Mouse (Mus musculus) CH12.LX (cell line): Measurements from ENCODE around the gene Tanc1. TPM values are rescaled to one million over a fixed set of nuclear protein-coding genes. Genes with fewer than 3 reads are reported as not detected.

Source experiments
- DNase-seq: peaks from one replicate; pipeline ENCODE4 v3.0.0-alpha.2; 2013; ENCODE audit errors: extremely low read depth
- H3K27ac ChIP-seq: 2 replicates; pipeline ENCODE4 v1.5.1; 2012; ENCODE audit warnings: low read depth, mild to moderate bottlenecking, control low read depth, moderate library complexity; ENCODE audit not compliant: insufficient read depth
- H3K27me3 ChIP-seq: replicated peaks from 2 replicates; pipeline ENCODE3; 2012; ENCODE audit warnings: inconsistent platforms
- H3K36me3 ChIP-seq, 2 experiments: replicated peaks in 1 of 2; 2 replicates each; pipeline versions ENCODE3 to v1.6.1; 2012; ENCODE audit warnings: inconsistent platforms in 1 of 2, low read length in 1 of 2, mild to moderate bottlenecking in 1 of 2, mixed read lengths in 1 of 2, moderate library complexity in 1 of 2; ENCODE audit not compliant: control insufficient read depth in 1 of 2, insufficient read depth in 1 of 2
- H3K4me1 ChIP-seq, 2 experiments: 2 replicates each; pipeline ENCODE4 v1.6.1; 2012; ENCODE audit warnings: inconsistent platforms in 1 of 2, moderate library complexity in 1 of 2; ENCODE audit not compliant: insufficient read depth in 2 of 2, control insufficient read depth in 1 of 2
- H3K4me2 ChIP-seq: 2 replicates; pipeline ENCODE4 v1.6.1; 2012; ENCODE audit warnings: low read depth, mild to moderate bottlenecking, control low read depth; ENCODE audit not compliant: poor library complexity, insufficient read depth, severe bottlenecking
- H3K4me3 ChIP-seq, 3 experiments: fragments of 150-350 bp in 1 of 3; sonication (generic) in 1 of 3; replicated peaks in 1 of 3; 2 replicates each; pipeline versions ENCODE3 to v1.5.1; 2011 to 2012; ENCODE audit warnings: low read depth in 2 of 3, low read length in 2 of 3, mild to moderate bottlenecking in 2 of 3, moderate library complexity in 2 of 3, control low read depth in 1 of 3, improper control_type of control experiment in 1 of 3, inconsistent platforms in 1 of 3, mixed read lengths in 1 of 3; ENCODE audit not compliant: poor library complexity in 1 of 3
- H3K79me2 ChIP-seq: replicated peaks from 2 replicates; pipeline ENCODE4 v1.6.1; 2012; ENCODE audit warnings: mild to moderate bottlenecking, moderate library complexity; ENCODE audit not compliant: control insufficient read depth, poor library complexity, insufficient read depth, severe bottlenecking; ENCODE audit errors: extremely low read depth
- H3K9ac ChIP-seq: 2 replicates; pipeline ENCODE4 v1.6.1; 2012; ENCODE audit warnings: low read depth, mild to moderate bottlenecking, control low read depth, moderate library complexity; ENCODE audit not compliant: insufficient read depth
- H3K9me3 ChIP-seq: replicated peaks from 2 replicates; pipeline ENCODE3; 2012; ENCODE audit warnings: low read length, inconsistent platforms, mixed read lengths
- CHD1 ChIP-seq: IDR thresholded peaks from 2 replicates; pipeline ENCODE4 v1.6.1; 2012; ENCODE audit warnings: low read depth, low read length, improper control_type of control experiment, inconsistent platforms
- CTCF ChIP-seq, 2 experiments: IDR thresholded peaks in 1 of 2; conservative IDR thresholded peaks in 1 of 2; 2 replicates each; pipeline ENCODE4 v1.5.1; 2011 to 2012; ENCODE audit warnings: low read depth in 2 of 2, low read length in 2 of 2, improper control_type of control experiment in 1 of 2, inconsistent platforms in 1 of 2, mild to moderate bottlenecking in 1 of 2, moderate library complexity in 1 of 2
- E2F4 ChIP-seq: IDR thresholded peaks from 2 replicates; pipeline ENCODE4 v1.6.1; 2011; ENCODE audit warnings: low read depth, low read length, improper control_type of control experiment; ENCODE audit not compliant: insufficient replicate concordance
- EP300 ChIP-seq: IDR thresholded peaks from 2 replicates; pipeline ENCODE4 v1.6.1; 2011; ENCODE audit warnings: low read length, improper control_type of control experiment
- ETS1 ChIP-seq: conservative IDR thresholded peaks from 2 replicates; pipeline ENCODE4 v1.6.1; 2012; ENCODE audit warnings: low read depth, mild to moderate bottlenecking, inconsistent platforms, low read length, improper control_type of control experiment, moderate library complexity
- HCFC1 ChIP-seq: IDR thresholded peaks from 2 replicates; pipeline ENCODE4 v1.6.1; 2012; ENCODE audit warnings: low read depth, mild to moderate bottlenecking, inconsistent platforms, low read length, improper control_type of control experiment
- IRF4 ChIP-seq: IDR thresholded peaks from 2 replicates; pipeline ENCODE4 v1.6.1; 2014; ENCODE audit warnings: low read depth, mild to moderate bottlenecking, inconsistent platforms, low read length, improper control_type of control experiment
- KAT2A ChIP-seq: IDR thresholded peaks from 2 replicates; pipeline ENCODE4 v1.6.1; 2012; ENCODE audit warnings: low read length, improper control_type of control experiment, inconsistent platforms; ENCODE audit not compliant: insufficient replicate concordance
- MAFK ChIP-seq: IDR thresholded peaks from 2 replicates; pipeline ENCODE4 v1.6.1; 2011; ENCODE audit warnings: low read length, improper control_type of control experiment; ENCODE audit not compliant: insufficient replicate concordance
- MXI1 ChIP-seq: IDR thresholded peaks from 2 replicates; pipeline ENCODE4 v1.6.1; 2011; ENCODE audit warnings: mild to moderate bottlenecking, low read depth, low read length, improper control_type of control experiment
- NELFE ChIP-seq: IDR thresholded peaks from 2 replicates; pipeline ENCODE4 v1.6.1; 2011; ENCODE audit warnings: low read depth, low read length, improper control_type of control experiment
- NRF1 ChIP-seq: IDR thresholded peaks from 2 replicates; pipeline ENCODE4 v1.6.1; 2014; ENCODE audit warnings: low read depth, mild to moderate bottlenecking, inconsistent platforms, low read length, improper control_type of control experiment, moderate library complexity
- POLR2A ChIP-seq: IDR thresholded peaks from 2 replicates; pipeline ENCODE4 v1.6.1; 2011; ENCODE audit warnings: low read depth, mild to moderate bottlenecking, improper control_type of control experiment, low read length
- POLR2AphosphoS2 ChIP-seq: IDR thresholded peaks from 2 replicates; pipeline ENCODE4 v1.6.1; 2011; ENCODE audit warnings: low read depth, low read length, improper control_type of control experiment
- RCOR1 ChIP-seq: conservative IDR thresholded peaks from 2 replicates; pipeline ENCODE4 v1.6.1; 2012; ENCODE audit warnings: low read depth, mild to moderate bottlenecking, inconsistent platforms, low read length, improper control_type of control experiment
- SMC3 ChIP-seq: IDR thresholded peaks from 2 replicates; pipeline ENCODE4 v1.6.1; 2011; ENCODE audit warnings: low read depth, low read length, improper control_type of control experiment
- TBP ChIP-seq: conservative IDR thresholded peaks from 2 replicates; pipeline ENCODE4 v1.6.1; 2011; ENCODE audit warnings: low read depth, low read length, improper control_type of control experiment
- TCF12 ChIP-seq: IDR thresholded peaks from 2 replicates; pipeline ENCODE4 v1.6.1; 2014; ENCODE audit warnings: low read depth, mild to moderate bottlenecking, inconsistent platforms, low read length, improper control_type of control experiment
- USF1 ChIP-seq: IDR thresholded peaks from 2 replicates; pipeline ENCODE4 v1.6.1; 2014; ENCODE audit warnings: low read depth, mild to moderate bottlenecking, inconsistent platforms, low read length, improper control_type of control experiment
- ZC3H11A ChIP-seq: IDR thresholded peaks from 2 replicates; pipeline ENCODE4 v1.6.1; 2012; ENCODE audit warnings: low read depth, mild to moderate bottlenecking, inconsistent platforms, low read length, improper control_type of control experiment
- dilution Hi-C: fragments of 300-500 bp; cut with MboI; formaldehyde crosslinking; loops from 2 replicates; pipeline ENCODE4 v1.14.3; 2020; ENCODE audit warnings: low sequenced_read_pairs; ENCODE audit not compliant: extremely low pct_unique_long_range_greater_than_20kb, extremely low pct_ligation_motif_present
- in situ Hi-C: fragments of 300-500 bp; cut with MboI; formaldehyde crosslinking; loops from 3 replicates; pipeline ENCODE4 v1.14.3; 2019; ENCODE audit warnings: low sequenced_read_pairs, low pct_ligation_motif_present, low pct_unique_long_range_greater_than_20kb, mixed read lengths
- polyA plus RNA-seq: library from polyadenylated mRNA; unstranded; fragments of >175 nt; gene quantifications from 2 replicates; pipeline ENCODE4 v1.2.1, GENCODE M21; 2012; ENCODE audit warnings: low read depth; ENCODE audit not compliant: insufficient read length
- total RNA-seq, 2 experiments: library from RNA; depleted of rRNA; stranded (reverse); fragments of 300-350 nt in 1 of 2; fragments of >200 nt in 1 of 2; gene quantifications; 2 replicates each; pipeline ENCODE4 v1.2.3; 2012 to 2014

Gene Tanc1
- total and polyA plus RNA-seq, 3 experiments, result 0.08 to 0.21 (median 0.08) TPM

DNA sequence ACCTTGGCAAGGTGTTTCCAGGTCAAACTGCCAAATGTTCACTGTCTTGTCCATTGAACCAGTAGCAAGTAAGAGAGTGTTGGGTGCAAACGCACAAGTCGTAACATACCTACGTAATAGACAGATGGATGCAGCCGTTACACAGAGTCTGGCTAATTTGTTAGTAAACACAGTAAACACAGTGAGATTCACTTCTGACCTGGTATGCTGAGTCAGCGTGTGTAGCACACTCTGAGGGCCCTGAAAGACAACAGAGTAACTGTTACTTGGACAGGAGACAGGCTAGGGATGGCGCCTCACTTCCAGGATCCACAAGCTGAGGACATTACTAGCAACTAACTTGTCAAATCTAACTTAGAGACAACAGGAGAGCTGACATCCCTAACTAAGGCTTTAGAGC lies 250.8 kb downstream of the Tanc1 start:
- peaks cover 0 to 3% of the 10 kb centered on the region in 2 experiments for H3K36me3 ChIP-seq
- no peak overlapping the region for H3K9ac ChIP-seq
- TF ChIP-seq ETS1, result no peak
- 0 out of 2 replicates have a peak, but pooled peaks have one; percentile 61 for TF ChIP-seq MAFK
- TF ChIP-seq, all 38 proteins: peak for 1
- Histone ChIP-seq H3K4me2 (no peak overlapping the region), H3K27me3 (no peaks in the 10 kb centered on the region), H3K4me1 (no peaks in the 10 kb centered on the region), H3K79me2 (no peaks in the 10 kb centered on the region), H3K4me3 (no peak overlapping the region), H3K9me3 (no peaks in the 10 kb centered on the region), H3K27ac (no peak overlapping the region)
- DNase-seq, result no peak
- dilution Hi-C loops (no loop called here), in situ Hi-C loops (no loop called here)

DNA sequence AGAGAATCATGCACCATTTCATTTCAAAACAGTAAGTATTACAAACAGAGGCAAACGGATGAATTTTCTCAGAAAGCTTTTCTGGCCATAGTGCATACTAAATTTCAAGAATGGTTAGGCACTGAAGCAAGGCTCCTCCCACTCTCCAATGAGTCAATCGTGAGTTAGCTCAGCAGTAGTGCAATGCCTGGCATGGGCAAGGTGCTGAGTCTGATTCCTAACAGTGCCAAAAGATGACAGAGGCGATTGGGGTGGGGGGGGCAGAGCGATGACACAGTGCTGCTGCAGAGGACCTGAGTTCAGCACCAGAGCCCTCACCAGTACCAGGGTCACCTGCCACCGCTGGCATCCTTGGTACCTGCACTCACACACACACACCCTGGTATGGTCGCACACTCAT lies 258.7 kb downstream of the Tanc1 start:
- no peak overlapping the region for H3K4me2 ChIP-seq
- peaks cover 0 to 4% of the 10 kb centered on the region in 2 experiments for H3K36me3 ChIP-seq
- H3K79me2 ChIP-seq, result no peaks in the 10 kb centered on the region
- in situ Hi-C loops (no loop called here), dilution Hi-C loops (no loop called here)
- H3K9ac ChIP-seq, result no peak overlapping the region
- H3K4me3 ChIP-seq, result no peak overlapping the region
- no peaks in the 10 kb centered on the region for H3K27me3 ChIP-seq
- no peak overlapping the region for H3K27ac ChIP-seq
- H3K4me1 ChIP-seq, result no peaks in the 10 kb centered on the region
- TF ChIP-seq KAT2A (no peak), HCFC1 (no peak), CTCF (conservative IDR thresholded peaks at IDR 0.05 in 1 of 2, IDR thresholded peaks at IDR 0.05 in 1 of 2; ENCODE audit: low read depth in 2 of 2, low read length in 2 of 2) (no peak), CHD1 (no peak), NRF1 (no peak), POLR2AphosphoS2 (no peak), RCOR1 (no peak), EP300 (no peak), ZC3H11A (no peak), POLR2A (no peak), ETS1 (no peak), TCF12 (no peak), MXI1 (no peak), IRF4 (no peak), SMC3 (no peak), USF1 (no peak), TBP (no peak), NELFE (no peak), E2F4 (no peak)
- DNase-seq, result no peak
- H3K9me3 ChIP-seq, result no peaks in the 10 kb centered on the region
